Mouse (Mus musculus) adrenal gland, adult (tissue): ENCODE results near the gene Lrrc23.

Source experiments
- DNase-seq, 2 experiments: peaks; one replicate each; pipeline ENCODE4 v3.0.0; 2022 to 2023; ENCODE audit warnings: low spot score in 1 of 2; ENCODE audit not compliant: inconsistent age in 2 of 2

Lrrc23 gene

DNA sequence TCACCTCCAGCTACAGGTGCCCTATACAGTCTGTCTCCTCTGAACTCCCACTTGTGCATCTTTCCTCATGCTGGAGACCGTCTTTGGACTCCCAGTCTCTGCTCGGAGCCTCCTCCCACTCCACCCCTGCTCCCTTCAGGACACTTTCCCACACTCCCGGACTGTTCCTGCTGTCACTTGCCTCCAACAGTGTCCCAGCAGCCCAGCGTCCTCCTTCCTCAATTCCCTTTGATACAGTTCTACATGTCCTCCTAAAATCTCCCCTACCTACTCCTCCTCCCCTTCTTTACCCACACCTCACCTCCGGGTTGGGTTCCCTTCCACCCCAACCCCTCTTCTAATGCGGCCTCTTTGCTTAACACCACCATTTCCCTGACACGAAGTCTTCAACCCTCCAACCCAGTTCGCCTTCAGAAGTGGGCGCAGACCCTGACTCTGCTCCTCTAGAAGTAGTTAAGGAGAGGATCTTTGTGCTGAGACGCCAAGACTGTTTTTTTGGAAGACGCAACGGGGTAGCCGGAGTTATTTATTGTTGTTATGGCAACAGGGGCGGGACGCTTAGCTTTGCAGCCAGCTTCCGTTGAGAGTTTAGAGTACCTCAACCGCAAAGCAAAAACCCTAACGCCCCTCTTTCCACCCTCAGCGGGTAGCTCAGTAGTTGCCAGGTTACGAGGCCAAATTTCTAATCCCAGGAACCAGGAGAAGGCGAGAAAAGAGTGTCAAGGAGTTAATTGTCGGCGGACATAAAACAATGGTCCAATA lies at the start of gene Lrrc23:
TSS of gene Lrrc23 (minus strand) at position 506 of the 762 bp plus-strand sequence.
- peak; percentile 54 to 86 for DNase-seq

DNA sequence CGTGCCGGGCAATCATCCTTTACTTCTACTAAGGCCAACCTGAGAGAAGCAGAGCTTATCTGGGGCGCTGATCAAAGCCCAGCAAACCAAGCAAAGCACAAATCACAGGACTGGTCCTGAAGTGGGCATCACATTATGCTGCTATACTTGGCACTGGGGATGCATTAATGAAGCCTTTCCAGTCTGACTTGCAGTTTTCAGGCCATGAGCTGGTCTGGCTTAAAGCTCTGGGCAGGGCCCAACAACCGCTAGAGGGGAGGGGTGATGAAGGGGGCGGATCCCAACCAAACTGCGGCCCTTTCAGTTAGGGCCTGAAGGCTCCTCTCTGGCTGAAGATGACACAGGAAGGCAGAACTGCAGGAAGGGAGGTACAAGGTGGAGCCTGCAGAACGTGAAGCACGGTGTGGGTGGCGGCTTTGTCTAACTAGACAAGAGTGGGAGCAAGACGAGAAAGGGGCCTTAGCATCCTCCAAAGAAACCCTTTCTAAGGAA lies 48.6 kb upstream of the Lrrc23 start:
- DNase-seq: peak; percentile 73 to 85

DNA sequence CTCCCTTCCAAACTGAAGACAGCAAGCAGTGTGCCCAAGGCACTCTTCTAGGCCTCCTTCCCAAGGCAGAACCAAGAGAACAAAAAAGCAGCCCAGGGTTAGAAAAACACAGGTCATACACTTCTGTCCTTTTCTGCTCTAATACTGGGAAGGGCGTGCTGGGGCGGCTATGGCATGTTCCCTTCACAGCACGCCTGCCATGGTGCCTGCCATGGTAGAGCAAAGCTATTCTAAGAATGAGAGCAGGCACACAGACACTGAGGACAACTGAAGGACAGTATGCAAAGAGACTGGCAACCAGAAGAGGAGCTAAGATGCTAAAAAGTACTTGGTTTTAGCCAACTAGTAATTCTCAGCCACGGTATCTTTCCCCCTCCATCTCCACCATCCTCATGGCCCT lies 42.5 kb upstream of the Lrrc23 start:
- DNase-seq: no peak

DNA sequence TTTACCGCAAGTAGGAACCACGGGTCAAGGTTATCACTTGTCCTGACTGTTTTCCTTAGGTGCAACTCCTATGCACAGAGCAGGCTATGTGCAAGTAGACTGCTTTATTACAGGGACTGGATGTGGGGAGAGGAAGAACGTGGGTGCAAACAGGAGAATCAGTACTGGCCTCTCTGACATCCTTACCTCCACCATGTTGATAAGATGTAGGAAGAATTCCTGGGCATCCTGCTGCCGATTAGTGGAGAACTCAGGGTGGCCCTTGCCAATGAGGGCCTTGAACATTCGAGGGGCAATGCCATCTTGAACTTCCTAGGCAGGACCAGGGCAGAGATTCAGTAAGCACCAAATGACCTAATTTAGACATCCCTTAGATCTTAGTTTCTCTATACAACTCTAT lies 41.4 kb upstream of the Lrrc23 start:
- peak in 1 of 2 experiments; percentile 16 for DNase-seq

DNA sequence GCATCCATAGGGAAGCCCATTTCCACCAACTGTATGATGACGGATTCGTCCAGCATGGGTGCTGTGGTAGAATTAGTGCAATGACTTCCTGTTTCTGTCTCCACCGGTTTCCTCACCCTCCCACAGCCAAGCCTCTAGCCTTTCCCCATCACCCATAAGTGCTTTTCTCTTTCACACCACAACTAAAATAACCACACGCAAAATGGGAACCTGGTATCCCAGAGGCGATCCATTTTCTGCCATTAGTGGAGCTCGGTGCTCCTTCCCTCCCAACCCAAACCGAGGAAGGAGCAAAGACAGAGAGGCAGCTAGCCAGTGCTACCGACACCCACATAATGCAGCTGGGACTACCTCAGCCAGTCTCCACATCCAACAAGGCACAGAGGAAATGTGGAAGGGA lies 38.4 kb upstream of the Lrrc23 start:
- DNase-seq: peak; percentile 6 to 30

DNA sequence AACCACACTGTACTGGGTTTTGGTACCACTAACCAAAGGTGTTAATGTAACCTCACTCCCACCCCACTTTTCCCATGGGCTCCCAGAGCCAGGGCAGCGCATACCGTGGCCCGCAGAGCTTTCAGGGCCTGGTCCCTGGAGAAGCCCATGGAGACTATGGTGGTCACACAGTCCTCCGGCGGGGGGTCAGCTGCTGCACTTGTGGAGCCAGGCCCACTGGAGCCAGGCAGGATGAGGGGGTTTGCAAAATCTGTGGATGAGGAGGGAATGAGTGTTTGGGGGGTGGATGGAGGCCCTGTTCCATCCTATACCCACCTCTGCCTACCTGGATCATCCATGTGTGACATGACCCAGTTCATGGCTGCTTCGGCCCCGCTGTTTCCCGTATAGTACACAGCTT lies 38.0 kb upstream of the Lrrc23 start:
- DNase-seq: no peak

DNA sequence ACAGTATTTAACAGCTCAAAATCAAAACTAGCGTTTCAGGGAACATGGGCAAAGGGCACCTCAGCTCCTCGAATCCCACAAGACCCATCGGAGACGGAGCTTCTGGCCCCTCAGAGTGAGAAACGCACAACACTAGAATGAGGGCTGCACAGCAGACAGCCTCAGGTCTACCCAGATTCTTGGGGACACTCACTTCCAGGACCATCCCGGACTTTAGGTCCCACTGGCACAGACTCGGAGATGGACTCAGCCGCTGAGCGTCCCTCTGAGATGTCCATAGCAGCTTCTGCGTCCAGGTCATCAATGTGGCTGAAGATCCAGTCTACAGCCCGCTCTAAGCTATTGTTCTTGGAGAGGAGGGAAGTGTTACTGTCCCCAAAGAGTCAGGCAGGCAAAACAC lies 37.6 kb upstream of the Lrrc23 start:
- DNase-seq: peak; percentile 4 to 27

DNA sequence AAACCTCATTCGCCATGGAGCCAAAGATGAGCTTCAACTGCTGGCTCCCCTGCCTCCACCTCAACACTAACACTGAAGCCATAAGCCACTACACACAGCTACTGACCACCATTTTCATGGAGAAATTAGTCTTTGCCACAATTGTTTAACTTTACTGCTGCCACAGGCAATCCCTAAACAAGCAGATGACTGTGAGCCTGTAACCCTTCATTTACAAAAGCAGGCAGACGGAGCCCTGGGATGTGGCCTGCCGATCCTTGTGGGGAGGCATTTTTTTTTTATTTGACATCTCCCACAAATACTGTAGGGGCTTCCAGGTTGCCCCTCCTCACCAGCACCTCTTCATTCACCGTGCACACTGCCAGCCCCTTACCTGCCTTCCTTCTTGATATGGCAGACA lies 37.1 kb upstream of the Lrrc23 start:
- DNase-seq: peak; percentile 2 to 22

DNA sequence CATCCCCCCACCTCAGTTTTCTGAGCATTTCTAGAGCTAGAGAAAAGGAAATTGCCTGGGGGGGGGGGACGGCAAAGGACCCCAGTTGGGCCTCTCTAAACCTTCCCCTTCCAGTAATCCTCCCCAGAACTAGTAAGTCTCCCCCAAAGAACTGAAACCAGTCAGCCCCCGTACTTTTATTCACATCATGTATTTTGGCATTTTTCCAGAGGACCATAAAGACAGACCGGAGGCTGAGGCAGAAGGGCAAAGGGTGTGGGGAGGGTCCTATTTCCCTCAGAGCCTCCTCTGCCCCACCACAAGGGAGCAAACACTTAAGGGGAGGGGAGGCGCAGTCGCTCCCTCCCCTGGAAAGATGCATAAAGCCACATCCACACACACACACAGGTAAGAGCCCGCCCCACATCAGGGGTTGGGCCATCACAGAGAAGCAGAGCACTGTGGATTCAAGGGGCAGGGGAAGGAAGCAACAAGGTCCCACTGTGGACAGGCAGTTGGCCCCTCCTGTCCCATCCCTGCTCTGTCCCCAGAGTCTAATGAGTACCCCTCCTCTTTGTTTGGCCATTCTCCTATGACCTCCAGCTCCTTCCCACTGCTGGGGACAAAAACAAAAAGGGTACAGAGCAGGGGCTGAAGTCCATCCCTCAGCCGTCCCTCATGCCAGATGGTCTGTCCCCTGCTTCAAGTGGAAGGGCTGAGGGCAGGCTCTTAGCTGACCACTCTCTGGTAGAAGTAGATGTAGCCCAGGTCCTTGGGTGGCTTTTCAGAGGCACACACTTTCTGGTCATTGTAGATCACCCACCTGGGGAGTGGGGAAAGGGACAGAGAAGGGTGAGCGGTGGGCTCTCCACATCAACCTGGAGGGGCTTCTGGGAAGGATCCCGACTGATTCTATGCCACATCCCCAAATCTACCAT lies 35.6 kb upstream of the Lrrc23 start:
- peak; percentile 14 to 35 for DNase-seq

DNA sequence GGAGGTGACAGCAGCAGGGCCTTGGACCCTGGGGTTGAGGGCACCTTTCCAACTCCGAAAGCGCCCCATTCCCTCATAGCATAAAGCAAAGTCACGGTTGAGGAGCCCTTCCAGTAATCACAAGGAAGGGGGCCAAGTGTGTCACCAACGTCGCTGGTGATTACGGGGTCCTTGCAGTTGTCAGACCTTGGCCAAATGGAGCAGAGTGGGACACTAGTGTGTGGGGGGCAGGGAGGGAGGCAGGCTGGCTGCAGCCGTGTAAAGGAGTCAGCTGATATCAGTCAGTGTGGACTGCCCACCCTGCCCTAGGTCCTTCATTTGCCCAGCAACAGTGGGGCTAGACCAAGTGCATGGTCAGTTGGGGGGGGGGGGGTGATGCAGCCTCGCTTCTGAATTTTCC lies 34.9 kb upstream of the Lrrc23 start:
- no peak for DNase-seq

DNA sequence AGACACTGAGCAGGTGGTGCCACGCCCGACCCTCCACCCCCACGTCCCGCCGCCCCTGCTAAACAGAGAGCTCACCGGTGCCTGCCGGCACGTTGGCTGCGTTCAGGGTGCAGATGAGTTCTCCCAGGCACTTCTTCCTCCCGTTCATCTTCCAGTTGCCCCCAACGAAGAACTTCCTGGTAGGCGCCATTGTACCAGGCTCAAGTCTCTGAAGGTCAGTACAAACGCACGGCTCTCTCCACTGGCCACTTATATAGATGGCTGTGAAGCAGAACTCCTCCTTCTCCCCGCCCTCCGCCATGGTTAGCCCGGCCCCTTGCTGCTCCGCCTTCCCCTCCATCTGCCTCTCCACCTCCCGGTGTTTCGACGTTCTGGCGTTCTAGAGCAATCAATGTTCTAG lies 34.4 kb upstream of the Lrrc23 start, which contains the start of gene Tpi1:
TSS of gene Tpi1 (minus strand) at position 364 of the 400 bp plus-strand sequence.
- DNase-seq: peak; percentile 94 to 98

DNA sequence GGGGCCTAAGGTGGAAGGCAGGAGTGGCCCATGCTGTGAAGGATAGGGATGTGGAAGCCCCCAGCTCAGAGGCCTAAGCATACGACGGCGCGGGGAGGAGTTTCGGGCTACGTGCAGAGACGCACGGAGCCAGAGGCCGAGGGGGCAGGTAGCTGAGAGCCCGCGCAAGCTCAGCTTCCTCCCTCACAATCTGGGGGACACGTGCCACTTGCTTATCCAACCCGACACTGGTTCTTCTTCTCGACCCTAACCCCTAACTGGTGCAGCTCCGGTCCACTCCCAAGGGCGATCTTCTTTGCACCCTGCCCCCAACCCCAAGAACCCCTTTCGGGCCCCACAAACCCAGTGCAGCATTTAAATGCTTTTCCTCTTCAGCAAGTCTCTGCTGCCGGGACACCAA lies 34.0 kb upstream of the Lrrc23 start:
- DNase-seq: peak; percentile 79 to 87

DNA sequence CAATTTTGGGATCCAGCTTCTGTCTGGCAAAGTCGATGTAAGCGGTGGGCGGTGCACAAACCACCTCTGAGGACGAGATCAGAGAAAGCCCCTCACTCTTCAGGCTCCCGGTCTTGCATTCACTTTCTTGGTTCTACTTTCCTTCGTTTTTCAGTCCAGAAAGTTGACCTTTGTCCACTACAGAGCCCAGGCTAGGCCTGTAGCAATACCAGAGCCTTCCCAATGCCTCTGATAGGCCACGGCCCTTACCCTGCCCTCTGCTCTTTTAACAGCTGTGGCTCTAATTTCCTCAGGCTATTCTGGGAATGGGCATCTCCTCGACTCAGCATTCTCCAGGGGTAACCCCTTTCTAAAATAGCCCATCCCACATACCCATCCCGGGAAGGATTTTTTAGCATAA lies 33.3 kb upstream of the Lrrc23 start:
- DNase-seq: peak; percentile 29 to 67

DNA sequence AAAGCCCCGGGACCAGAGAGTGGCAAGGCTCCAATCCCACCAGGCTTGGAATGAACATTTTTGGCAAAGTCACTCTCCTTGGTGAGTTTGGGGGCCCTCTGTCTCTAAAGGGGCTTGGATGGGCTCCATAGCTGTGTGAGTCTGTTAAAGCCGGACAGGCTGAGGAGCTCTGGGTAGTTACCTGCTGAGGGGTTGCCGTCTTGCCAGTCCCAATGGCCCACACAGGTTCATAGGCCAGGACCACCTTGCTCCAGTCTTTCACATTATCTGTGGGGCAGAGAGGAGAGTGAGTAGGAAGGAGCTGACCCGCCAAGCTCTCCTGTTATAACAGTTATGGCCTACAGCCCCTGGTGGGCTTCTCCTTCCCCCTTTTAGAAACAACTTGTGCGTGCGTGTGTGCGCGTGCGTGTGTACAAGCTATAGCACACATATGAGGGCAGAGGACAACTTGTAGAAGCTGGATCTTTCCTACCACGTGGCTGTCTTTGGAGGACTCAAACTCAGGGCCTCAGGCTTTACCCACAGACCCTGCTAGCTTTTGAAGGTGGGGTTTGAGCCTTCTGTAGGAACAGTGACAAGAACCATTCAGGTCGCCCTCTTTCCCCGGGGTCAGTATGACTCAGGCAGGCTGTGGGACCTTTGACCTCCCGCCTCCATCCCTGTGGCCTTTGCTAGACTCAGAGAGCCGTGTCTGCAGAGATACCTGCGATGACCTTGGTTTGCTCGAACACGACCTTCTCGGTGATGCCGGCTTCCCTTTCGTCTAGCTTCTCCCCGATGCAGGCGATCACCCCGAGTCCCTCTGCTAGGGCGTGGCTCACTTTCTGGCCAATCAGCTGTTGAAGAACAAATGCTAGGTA lies 32.4 kb upstream of the Lrrc23 start:
- DNase-seq: peak; percentile 45 to 68

DNA sequence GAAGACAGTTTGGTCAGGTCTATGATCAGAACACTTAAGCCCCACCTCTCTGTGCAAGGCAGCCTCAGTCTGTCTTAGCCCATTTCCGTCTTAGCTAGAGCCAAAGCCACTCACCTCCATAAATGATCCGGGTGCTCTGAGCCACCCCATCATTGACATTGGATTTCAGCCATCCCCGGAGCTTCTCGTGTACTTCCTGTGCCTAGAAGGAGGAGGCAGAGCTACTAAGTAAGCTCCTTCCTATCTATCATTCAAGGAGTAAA lies 31.8 kb upstream of the Lrrc23 start:
- DNase-seq: no peak

DNA sequence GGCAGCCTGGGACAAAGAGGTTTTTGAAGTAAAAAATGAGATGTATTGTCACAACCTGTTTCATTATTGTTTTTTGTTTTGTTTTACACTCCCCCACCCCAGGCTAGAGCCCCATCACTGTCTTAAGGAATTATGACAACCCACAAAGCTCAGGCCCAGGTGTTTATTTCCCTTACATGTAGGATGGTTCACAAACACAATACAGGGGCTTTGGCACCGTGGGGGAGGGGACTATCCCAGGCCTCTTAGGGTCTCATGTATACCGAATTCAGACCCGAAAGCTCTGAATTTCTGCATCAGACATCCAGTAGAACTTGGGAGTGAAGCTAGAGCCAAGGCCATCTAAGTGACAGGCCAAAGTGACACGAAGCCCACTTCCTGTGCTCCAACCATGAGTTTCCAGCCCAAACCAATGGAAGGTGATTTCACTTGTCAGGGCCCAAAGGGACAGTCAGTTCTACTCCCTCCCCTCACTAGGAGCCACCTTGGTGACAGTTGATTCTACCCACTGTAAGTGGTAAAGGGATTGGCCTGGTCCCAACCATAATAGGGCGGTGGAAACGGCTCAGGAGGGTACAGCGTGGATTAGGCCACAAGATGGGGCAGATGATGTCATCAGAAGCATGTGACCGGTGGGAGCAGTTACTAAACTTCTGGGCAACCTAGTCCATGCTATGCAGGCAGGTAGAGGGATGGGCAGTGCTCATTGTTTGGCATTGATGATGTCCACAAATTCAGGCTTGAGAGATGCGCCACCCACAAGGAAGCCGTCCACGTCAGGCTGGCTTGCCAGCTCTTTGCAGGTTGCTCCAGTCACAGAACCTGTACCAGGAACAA lies 31.3 kb upstream of the Lrrc23 start:
- peak; percentile 21 to 57 for DNase-seq

DNA sequence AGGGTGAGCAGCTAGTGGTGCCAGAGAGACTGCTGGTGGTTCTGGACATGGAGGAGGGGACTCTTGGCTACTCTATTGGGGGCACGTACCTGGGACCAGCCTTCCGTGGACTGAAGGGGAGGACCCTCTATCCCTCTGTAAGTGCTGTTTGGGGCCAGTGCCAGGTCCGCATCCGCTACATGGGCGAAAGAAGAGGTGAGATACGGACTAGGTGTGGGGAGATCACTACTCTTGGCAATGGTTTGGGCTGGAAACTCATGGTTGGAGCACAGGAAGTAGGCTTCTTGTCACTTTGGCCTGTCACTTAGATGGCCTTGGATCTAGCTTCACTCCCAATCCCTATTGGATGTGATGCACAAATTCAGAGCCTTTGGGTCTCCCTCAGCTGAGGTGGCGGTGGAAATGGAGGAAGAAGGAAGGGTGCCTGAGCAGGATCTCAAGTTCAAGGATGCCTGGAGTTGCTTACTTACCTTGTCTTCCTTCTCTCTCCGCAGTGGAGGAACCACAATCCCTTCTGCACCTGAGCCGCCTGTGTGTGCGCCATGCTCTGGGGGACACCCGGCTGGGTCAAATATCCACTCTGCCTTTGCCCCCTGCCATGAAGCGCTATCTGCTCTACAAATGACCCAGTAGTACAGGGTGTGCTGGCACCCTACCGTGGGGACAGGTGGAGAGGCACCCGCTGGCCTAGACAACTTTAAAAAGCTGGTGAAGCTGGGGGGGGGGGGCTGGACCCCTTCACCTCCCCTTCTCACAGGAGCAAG lies 30.4 kb upstream of the Lrrc23 start:
- peak in 1 of 2 experiments; percentile 30 for DNase-seq

DNA sequence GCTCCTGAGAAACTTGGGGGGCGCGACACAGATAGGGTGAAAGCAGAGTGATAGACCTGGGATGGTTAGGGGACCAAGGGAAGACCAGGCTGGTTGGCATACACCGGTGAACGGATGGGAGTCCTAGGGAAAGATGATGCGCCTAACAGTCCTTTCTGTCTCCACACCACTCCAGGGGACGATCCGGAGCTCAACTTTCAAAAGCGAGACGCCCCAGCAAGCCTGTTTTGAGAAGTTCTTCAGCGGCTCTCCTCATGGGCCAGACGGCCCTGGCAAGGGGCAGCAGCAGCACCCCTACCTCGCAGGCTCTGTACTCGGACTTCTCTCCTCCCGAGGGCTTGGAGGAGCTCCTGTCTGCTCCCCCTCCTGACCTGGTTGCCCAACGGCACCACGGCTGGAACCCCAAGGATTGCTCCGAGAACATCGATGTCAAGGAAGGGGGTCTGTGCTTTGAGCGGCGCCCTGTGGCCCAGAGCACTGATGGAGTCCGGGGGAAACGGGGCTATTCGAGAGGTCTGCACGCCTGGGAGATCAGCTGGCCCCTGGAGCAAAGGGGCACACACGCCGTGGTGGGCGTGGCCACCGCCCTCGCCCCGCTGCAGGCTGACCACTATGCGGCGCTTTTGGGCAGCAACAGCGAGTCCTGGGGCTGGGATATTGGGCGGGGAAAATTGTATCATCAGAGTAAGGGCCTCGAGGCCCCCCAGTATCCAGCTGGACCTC lies 29.7 kb upstream of the Lrrc23 start:
- peak; percentile 90 to 95 for DNase-seq
